Mouse (Mus musculus): ENCODE results near the gene Vmp1. TPM values are rescaled to one million over a fixed set of nuclear protein-coding genes. Genes with fewer than 3 reads are reported as not detected.

Gene Vmp1
- polyA plus RNA-seq, 1 experiment, result 132 TPM

GRCm38 (mm10) chr11:86586177-86586867 lies 97.3 kb downstream of the Vmp1 start:
- 50% methylated on average over 12 of the region's 12 CpGs for WGBS
- H3K4me3 ChIP-seq (replicated peaks; ENCODE audit: insufficient read depth, low read depth, low read length), result no peak overlapping the region
- no peak for DNase-seq
- no peak overlapping the region for H3K27ac ChIP-seq (ENCODE audit: insufficient read depth, low read length)
- TF ChIP-seq POLR2A (IDR thresholded peaks at IDR 0.05; ENCODE audit: borderline replicate concordance, insufficient read depth, low read length), result no peak
- no peak for TF ChIP-seq CTCF (IDR thresholded peaks at IDR 0.05; ENCODE audit: borderline replicate concordance, insufficient read depth, low read depth, low read length)
- H3K4me1 ChIP-seq (ENCODE audit: control insufficient read depth, insufficient read depth, low read length), result no peaks in the 10 kb centered on the region; the same call in 1 of the 2 replicates
- no peaks in the 10 kb centered on the region for H3K27me3 ChIP-seq (ENCODE audit: control insufficient read depth, insufficient read depth, low read length)

GRCm38 (mm10) chr11:86585598-86585984 lies 98.0 kb downstream of the Vmp1 start:
- Histone ChIP-seq H3K4me3 (replicated peaks; ENCODE audit: insufficient read depth, low read depth, low read length) (no peak overlapping the region), H3K27ac (ENCODE audit: insufficient read depth, low read length) (no peak overlapping the region), H3K27me3 (ENCODE audit: control insufficient read depth, insufficient read depth, low read length) (no peaks in the 10 kb centered on the region), H3K4me1 (ENCODE audit: control insufficient read depth, insufficient read depth, low read length) (no peaks in the 10 kb centered on the region; the same call in 1 of the 2 replicates)
- TF ChIP-seq CTCF (IDR thresholded peaks at IDR 0.05; ENCODE audit: borderline replicate concordance, insufficient read depth, low read depth, low read length), result no peak
- no peak for TF ChIP-seq POLR2A (IDR thresholded peaks at IDR 0.05; ENCODE audit: borderline replicate concordance, insufficient read depth, low read length)
- no peak for DNase-seq
- 63% methylated on average over 3 of the region's 3 CpGs for WGBS

- no peaks in the 10 kb centered on the region; the same call in 1 of the 2 replicates for H3K4me1 ChIP-seq (ENCODE audit: control insufficient read depth, insufficient read depth, low read length)
- TF ChIP-seq CTCF (IDR thresholded peaks at IDR 0.05; ENCODE audit: borderline replicate concordance, insufficient read depth, low read depth, low read length) (no peak), POLR2A (IDR thresholded peaks at IDR 0.05; ENCODE audit: borderline replicate concordance, insufficient read depth, low read length) (no peak)
- H3K27ac ChIP-seq (ENCODE audit: insufficient read depth, low read length), result no peak overlapping the region
- H3K27me3 ChIP-seq (ENCODE audit: control insufficient read depth, insufficient read depth, low read length), result no peaks in the 10 kb centered on the region
- WGBS, result 82% methylated on average over 7 of the region's 7 CpGs
- no peak for DNase-seq
- no peak overlapping the region for H3K4me3 ChIP-seq (replicated peaks; ENCODE audit: insufficient read depth, low read depth, low read length)
Measured at GRCm38 (mm10) chr11:86584898-86585597, 98.6 kb downstream of the Vmp1 start.

- Histone ChIP-seq H3K27me3 (ENCODE audit: control insufficient read depth, insufficient read depth, low read length) (no peaks in the 10 kb centered on the region), H3K27ac (ENCODE audit: insufficient read depth, low read length) (no peak overlapping the region), H3K4me1 (ENCODE audit: control insufficient read depth, insufficient read depth, low read length) (no peaks in the 10 kb centered on the region; the same call in 1 of the 2 replicates), H3K4me3 (replicated peaks; ENCODE audit: insufficient read depth, low read depth, low read length) (no peak overlapping the region)
- WGBS, result 91% methylated on average over 14 of the region's 14 CpGs
- DNase-seq, result no peak
- TF ChIP-seq POLR2A (IDR thresholded peaks at IDR 0.05; ENCODE audit: borderline replicate concordance, insufficient read depth, low read length) (no peak), CTCF (IDR thresholded peaks at IDR 0.05; ENCODE audit: borderline replicate concordance, insufficient read depth, low read depth, low read length) (no peak)
Measured at GRCm38 (mm10) chr11:86583990-86584897, 99.4 kb downstream of the Vmp1 start.

- Histone ChIP-seq H3K4me1 (ENCODE audit: control insufficient read depth, insufficient read depth, low read length) (no peaks in the 10 kb centered on the region; the same call in 1 of the 2 replicates), H3K27ac (ENCODE audit: insufficient read depth, low read length) (no peak overlapping the region), H3K4me3 (replicated peaks; ENCODE audit: insufficient read depth, low read depth, low read length) (no peak overlapping the region), H3K27me3 (ENCODE audit: control insufficient read depth, insufficient read depth, low read length) (no peaks in the 10 kb centered on the region)
- 98% methylated on average over 3 of the region's 3 CpGs for WGBS
- TF ChIP-seq CTCF (IDR thresholded peaks at IDR 0.05; ENCODE audit: borderline replicate concordance, insufficient read depth, low read depth, low read length) (no peak), POLR2A (IDR thresholded peaks at IDR 0.05; ENCODE audit: borderline replicate concordance, insufficient read depth, low read length) (no peak)
- DNase-seq, result no peak
Measured at GRCm38 (mm10) chr11:86583313-86583825, 100.3 kb downstream of the Vmp1 start.

GRCm38 (mm10) chr11:86582543-86583260 lies 100.9 kb downstream of the Vmp1 start:
- no peak for TF ChIP-seq POLR2A (IDR thresholded peaks at IDR 0.05; ENCODE audit: borderline replicate concordance, insufficient read depth, low read length)
- no peak for TF ChIP-seq CTCF (IDR thresholded peaks at IDR 0.05; ENCODE audit: borderline replicate concordance, insufficient read depth, low read depth, low read length)
- Histone ChIP-seq H3K27ac (ENCODE audit: insufficient read depth, low read length) (no peak overlapping the region), H3K27me3 (ENCODE audit: control insufficient read depth, insufficient read depth, low read length) (no peaks in the 10 kb centered on the region), H3K4me1 (ENCODE audit: control insufficient read depth, insufficient read depth, low read length) (no peaks in the 10 kb centered on the region; the same call in 1 of the 2 replicates), H3K4me3 (replicated peaks; ENCODE audit: insufficient read depth, low read depth, low read length) (no peak overlapping the region)
- no peak for DNase-seq
- WGBS, result 85% methylated on average over 7 of the region's 7 CpGs
